Mouse (Mus musculus): ENCODE results near the gene 2310002L09Rik.
"Not testable (repeated sequence)": the region's sequence is repeated elsewhere in the genome, so short reads cannot be mapped to it uniquely, and the experiment has no call there.

The 2310002L09Rik gene

GRCm38 (mm10) chr4:73950375-73950896 is at the start of gene 2310002L09Rik:
TSS of gene 2310002L09Rik (minus strand) at chr4:73950846.
- no peak for DNase-seq (ENCODE audit: low spot score in 2 of 2)

- no peak for DNase-seq (ENCODE audit: low spot score in 2 of 2)
Observed at GRCm38 (mm10) chr4:73980454-73980853, 29.8 kb upstream of the 2310002L09Rik start.

- not testable (repeated sequence) for DNase-seq (ENCODE audit: low spot score in 2 of 2)
Observed at GRCm38 (mm10) chr4:73920660-73921059, 30.0 kb downstream of the 2310002L09Rik start, which contains the start of gene Gm11756. TSS of gene Gm11756 (minus strand) at chr4:73920760.

GRCm38 (mm10) chr4:73905853-73906252 is 44.8 kb downstream of the 2310002L09Rik start, which contains the start of gene Gm13871:
TSS of gene Gm13871 (minus strand) at chr4:73905953.
- not testable (repeated sequence) for DNase-seq (ENCODE audit: low spot score in 2 of 2)

- DNase-seq (ENCODE audit: low spot score in 2 of 2) = not testable (repeated sequence)
Observed at GRCm38 (mm10) chr4:73891012-73891411, 59.6 kb downstream of the 2310002L09Rik start, which contains the start of gene Gm11757. TSS of gene Gm11757 (minus strand) at chr4:73891112.

Data from left cerebral cortex, adult 9 months (tissue).